Mouse (Mus musculus) liver, adult 2 months (tissue): ENCODE results near the gene Msl1.

ENCODE experiments used
- CTCF ChIP-seq: fragments of 200-500 bp; IDR thresholded peaks from 2 replicates; pipeline ENCODE4 v1.5.1; 2011; ENCODE audit warnings: low read depth, low read length, control low read depth
- POLR2A ChIP-seq: fragments of 200-500 bp; IDR thresholded peaks from 2 replicates; pipeline ENCODE4 v1.6.1; 2011; ENCODE audit warnings: low read length, control low read depth; ENCODE audit not compliant: insufficient read depth; ENCODE audit errors: extremely low read depth

- TF ChIP-seq POLR2A (no peak), CTCF (no peak)
Observed at GRCm38 (mm10) chr11:98837917-98838316, 42.6 kb downstream of the Msl1 start.
